Mouse (Mus musculus) myocyte (in vitro differentiated cells): ENCODE data around the gene Agpat4. TPM values are rescaled to one million over a fixed set of nuclear protein-coding genes. Genes with fewer than 3 reads are reported as not detected.

Experiments
- H3K27me3 ChIP-seq: one replicate; pipeline ENCODE4 v1.6.1; 2011; ENCODE audit not compliant: control insufficient read depth, insufficient read depth, insufficient read length
- H3K36me3 ChIP-seq: one replicate; pipeline ENCODE4 v1.6.1; 2011; ENCODE audit not compliant: control insufficient read depth, insufficient read depth
- H3K4me2 ChIP-seq: one replicate; pipeline ENCODE4 v1.6.1; 2011; ENCODE audit warnings: low read depth, control low read depth
- H3K4me3 ChIP-seq: one replicate; pipeline ENCODE4 v1.5.1; 2011; ENCODE audit warnings: mild to moderate bottlenecking, control low read depth, moderate library complexity
- H3K79me2 ChIP-seq: one replicate; pipeline ENCODE4 v1.6.1; 2011; ENCODE audit not compliant: control insufficient read depth, insufficient read depth
- H3ac ChIP-seq: one replicate; pipeline ENCODE4 v1.6.1; 2011; ENCODE audit not compliant: control insufficient read depth, insufficient read length
- CEBPB ChIP-seq: IDR thresholded peaks from 2 replicates; pipeline ENCODE4 v1.6.1; 2011; ENCODE audit warnings: mild to moderate bottlenecking, moderate library complexity; ENCODE audit not compliant: poor library complexity, insufficient read depth, severe bottlenecking
- E2F4 ChIP-seq: IDR thresholded peaks from one replicate; pipeline ENCODE4 v1.6.1; 2011; ENCODE audit warnings: mild to moderate bottlenecking, control low read depth, moderate library complexity; ENCODE audit not compliant: insufficient read depth
- MAX ChIP-seq: IDR thresholded peaks from one replicate; pipeline ENCODE4 v1.6.1; 2011; ENCODE audit warnings: low read depth, mild to moderate bottlenecking, control low read depth
- MYOD1 ChIP-seq, 3 experiments: IDR thresholded peaks; one replicate each; pipeline ENCODE4 v1.6.1; 2011; ENCODE audit warnings: control low read depth in 2 of 3, low read depth in 2 of 3, mild to moderate bottlenecking in 2 of 3, moderate library complexity in 1 of 3; ENCODE audit not compliant: insufficient read length in 2 of 3, control insufficient read depth in 1 of 3
- MYOG ChIP-seq, 3 experiments: IDR thresholded peaks; one replicate each; pipeline ENCODE4 v1.6.1; 2011; ENCODE audit warnings: control low read depth in 2 of 3, low read depth in 2 of 3, mild to moderate bottlenecking in 2 of 3; ENCODE audit not compliant: insufficient read length in 2 of 3, control insufficient read depth in 1 of 3, insufficient read depth in 1 of 3
- POLR2A ChIP-seq: IDR thresholded peaks from one replicate; pipeline ENCODE4 v1.6.1; 2011; ENCODE audit warnings: low read depth, mild to moderate bottlenecking, control low read depth, moderate library complexity; ENCODE audit not compliant: insufficient read length
- POLR2AphosphoS2 ChIP-seq: IDR thresholded peaks from one replicate; pipeline ENCODE4 v1.6.1; 2011; ENCODE audit warnings: low read depth, control low read depth; ENCODE audit not compliant: insufficient read length
- REST ChIP-seq: IDR thresholded peaks from one replicate; pipeline ENCODE4 v1.6.1; 2011; ENCODE audit warnings: mild to moderate bottlenecking, control low read depth, moderate library complexity; ENCODE audit not compliant: insufficient read depth, insufficient read length
- SRF ChIP-seq: IDR thresholded peaks from one replicate; pipeline ENCODE4 v1.6.1; 2011; ENCODE audit warnings: low read depth; ENCODE audit not compliant: control insufficient read depth, insufficient read length
- TCF12 ChIP-seq: IDR thresholded peaks from one replicate; pipeline ENCODE4 v1.6.1; 2011; ENCODE audit warnings: mild to moderate bottlenecking, control low read depth; ENCODE audit not compliant: poor library complexity, insufficient read depth, severe bottlenecking
- TCF3 ChIP-seq: IDR thresholded peaks from one replicate; pipeline ENCODE4 v1.6.1; 2011; ENCODE audit warnings: low read depth, control low read depth; ENCODE audit not compliant: insufficient read length
- USF1 ChIP-seq: IDR thresholded peaks from one replicate; pipeline ENCODE4 v1.6.1; 2011; ENCODE audit warnings: low read depth, mild to moderate bottlenecking, control low read depth, moderate library complexity
- polyA plus RNA-seq: library from polyadenylated mRNA; unstranded; fragments of >200 nt; fragmentation: generic; extraction: Trizol; gene quantifications from one replicate; pipeline ENCODE4 v1.2.1, GENCODE M21; 2012; ENCODE audit warnings: missing spikeins

Agpat4 gene
- polyA plus RNA-seq, 1 experiment, result 35.8 TPM

DNA sequence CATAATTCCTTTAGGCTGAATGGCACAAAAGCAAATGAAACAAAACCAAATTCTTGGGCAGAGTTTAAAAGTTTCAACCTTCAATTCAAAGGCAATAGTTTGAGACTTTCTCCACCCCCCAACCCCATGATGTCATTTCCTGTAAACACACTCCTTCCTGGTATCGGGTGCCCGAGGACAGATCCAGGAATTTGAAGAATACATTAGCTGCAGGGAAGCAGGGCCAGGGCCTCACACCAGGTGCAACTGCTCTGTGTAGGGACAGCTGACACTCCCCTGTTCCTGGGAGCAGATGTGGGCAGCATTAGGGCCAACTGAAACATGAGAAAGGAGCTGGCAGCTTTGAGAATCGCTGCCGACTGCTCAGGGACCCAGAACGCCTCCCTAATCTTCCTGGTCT, 76.6 kb downstream of the Agpat4 start:
- H3K36me3 ChIP-seq, result peaks cover 12% of the 10 kb centered on the region
- no peak overlapping the region for H3K4me3 ChIP-seq
- peak overlapping the region; percentile 37 for H3K4me2 ChIP-seq

DNA sequence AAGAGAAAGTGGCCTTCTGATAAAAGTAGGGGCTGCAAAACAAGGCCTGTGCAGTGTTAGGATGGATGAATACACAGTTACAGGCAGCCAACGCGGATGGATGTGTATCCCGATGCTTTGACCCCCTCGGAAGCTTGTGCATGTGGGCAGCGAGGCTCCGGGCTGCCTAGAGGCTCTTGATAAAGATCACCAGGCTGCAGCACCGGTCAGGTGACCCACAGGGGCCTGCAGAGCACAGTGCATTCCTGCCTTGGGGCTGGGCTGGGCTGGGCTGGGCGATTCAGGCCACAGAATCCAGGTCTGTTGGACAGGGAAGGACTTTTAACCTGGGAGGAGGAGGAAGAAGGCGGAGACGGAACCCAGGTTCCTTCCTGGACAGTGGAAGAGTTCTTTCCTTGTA, 77.1 kb downstream of the Agpat4 start:
- TF ChIP-seq REST (no peak), POLR2A (no peak), MYOG (IDR thresholded peaks at IDR 0.05; ENCODE audit: control insufficient read depth in 1 of 3, insufficient read depth in 1 of 3, insufficient read length in 2 of 3, low read depth in 2 of 3) (peak in 1 of 3 experiments; percentile 51)
- H3K27me3 ChIP-seq, result no peaks in the 10 kb centered on the region
- peak overlapping the region; percentile 18 for H3K4me2 ChIP-seq

More for the DNA sequence above, 76.6 kb downstream of the Agpat4 start:
- TF ChIP-seq TCF3 (peak; percentile 95), MYOD1 (IDR thresholded peaks at IDR 0.05; ENCODE audit: control insufficient read depth in 1 of 3, insufficient read length in 2 of 3, low read depth in 2 of 3) (peak; percentile 55 to 98 (median 96)), E2F4 (no peak), MYOG (IDR thresholded peaks at IDR 0.05; ENCODE audit: control insufficient read depth in 1 of 3, insufficient read depth in 1 of 3, insufficient read length in 2 of 3, low read depth in 2 of 3) (peak; percentile 86 to 99 (median 93)), POLR2AphosphoS2 (no peak), TCF12 (peak; percentile 88)
- Histone ChIP-seq H3K27me3 (no peaks in the 10 kb centered on the region), H3ac (no peak overlapping the region), H3K79me2 (no peaks in the 10 kb centered on the region)

DNA sequence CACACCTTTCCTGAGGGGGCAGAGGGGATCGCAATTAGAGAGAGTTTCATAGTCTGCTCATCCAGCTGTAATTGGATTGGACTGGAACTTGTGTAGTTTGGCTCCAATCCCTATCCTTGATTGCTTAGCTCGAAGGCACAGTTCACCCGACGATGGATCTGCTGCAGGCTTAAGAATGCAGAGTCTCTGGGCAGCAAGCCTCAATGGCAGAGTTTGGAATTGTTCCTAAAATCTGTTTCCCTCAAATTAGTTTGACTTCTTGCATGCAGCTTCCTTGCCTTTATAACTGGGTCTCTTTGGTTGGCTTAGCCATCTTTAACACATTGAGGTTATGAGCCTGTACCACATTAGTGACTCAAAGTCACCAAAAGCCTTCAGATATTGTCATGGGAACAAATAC, 81.4 kb downstream of the Agpat4 start:
- TF ChIP-seq MAX, result no peak
- no peak for TF ChIP-seq POLR2A
- TF ChIP-seq REST, result no peak
- Histone ChIP-seq H3K4me3 (no peak overlapping the region), H3K27me3 (no peaks in the 10 kb centered on the region), H3K36me3 (peaks cover 12% of the 10 kb centered on the region), H3ac (no peak overlapping the region), H3K79me2 (no peaks in the 10 kb centered on the region), H3K4me2 (no peak overlapping the region)

More for the DNA sequence above, 77.1 kb downstream of the Agpat4 start:
- peaks cover 12% of the 10 kb centered on the region for H3K36me3 ChIP-seq
- H3ac ChIP-seq, result no peak overlapping the region
- no peaks in the 10 kb centered on the region for H3K79me2 ChIP-seq
- H3K4me3 ChIP-seq, result no peak overlapping the region

DNA sequence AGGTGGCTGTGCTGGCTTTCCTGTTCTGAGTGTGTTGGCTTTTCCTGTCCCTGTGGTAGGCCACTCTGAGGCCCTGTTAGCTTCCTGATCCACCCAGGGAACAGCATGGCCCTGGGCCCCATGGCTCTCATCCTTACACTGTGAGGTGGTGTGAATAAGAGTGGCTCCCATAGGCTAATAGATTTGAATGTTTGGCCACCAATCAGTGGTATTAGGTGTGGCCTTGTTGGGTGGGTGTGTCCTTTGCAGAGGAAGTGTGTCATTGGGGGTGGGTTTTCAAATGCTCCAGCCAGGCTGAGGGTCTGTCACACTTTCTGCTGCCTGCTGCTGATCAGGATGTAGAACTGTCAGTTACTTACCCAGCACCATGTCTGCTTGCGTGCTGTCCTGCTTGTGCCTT, 82.6 kb downstream of the Agpat4 start:
- Histone ChIP-seq H3K4me2 (no peak overlapping the region), H3K4me3 (no peak overlapping the region), H3ac (no peak overlapping the region), H3K27me3 (no peaks in the 10 kb centered on the region), H3K79me2 (no peaks in the 10 kb centered on the region), H3K36me3 (peaks cover 12% of the 10 kb centered on the region)
- no peak for TF ChIP-seq SRF
- TF ChIP-seq E2F4, result no peak
- TF ChIP-seq REST, result no peak
- TF ChIP-seq MAX, result no peak
- TF ChIP-seq MYOG (IDR thresholded peaks at IDR 0.05; ENCODE audit: control insufficient read depth in 1 of 3, insufficient read depth in 1 of 3, insufficient read length in 2 of 3, low read depth in 2 of 3), result no peak
- no peak for TF ChIP-seq POLR2AphosphoS2
- TF ChIP-seq MYOD1 (IDR thresholded peaks at IDR 0.05; ENCODE audit: control insufficient read depth in 1 of 3, insufficient read length in 2 of 3, low read depth in 2 of 3), result no peak
- TF ChIP-seq USF1, result no peak
- TF ChIP-seq TCF12, result no peak
- TF ChIP-seq POLR2A, result no peak
- TF ChIP-seq TCF3, result no peak
- TF ChIP-seq CEBPB, result no peak

DNA sequence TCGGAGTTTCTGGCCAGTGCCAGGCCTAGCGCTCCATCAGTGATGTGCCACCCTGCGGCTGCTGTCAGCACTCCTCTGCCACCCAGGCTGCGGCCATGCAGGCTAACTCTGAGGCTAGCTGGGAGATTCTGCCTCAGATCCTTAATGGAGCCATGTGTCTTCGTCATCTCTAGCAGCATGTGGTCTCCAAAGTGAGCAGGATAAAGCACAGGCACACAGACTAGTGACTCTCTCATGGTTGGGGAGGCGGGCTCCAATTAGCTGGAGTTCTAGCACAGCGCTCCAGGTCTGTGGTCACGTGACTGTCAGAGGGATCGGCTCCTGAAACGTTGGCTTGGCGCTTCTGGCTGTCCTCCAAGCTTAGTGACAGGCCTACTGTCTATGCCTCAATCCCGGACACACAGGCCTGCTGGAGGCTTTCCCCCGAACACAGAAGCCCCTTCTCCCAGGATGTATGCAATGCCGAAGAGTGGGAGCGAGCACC, 85.0 kb downstream of the Agpat4 start:
- H3K4me3 ChIP-seq, result no peak overlapping the region
- H3K79me2 ChIP-seq, result no peaks in the 10 kb centered on the region
- no peak overlapping the region for H3K4me2 ChIP-seq
- H3K27me3 ChIP-seq, result no peaks in the 10 kb centered on the region
- TF ChIP-seq E2F4 (no peak), MAX (no peak), TCF3 (no peak), REST (no peak), CEBPB (no peak), SRF (no peak), MYOD1 (IDR thresholded peaks at IDR 0.05; ENCODE audit: control insufficient read depth in 1 of 3, insufficient read length in 2 of 3, low read depth in 2 of 3) (no peak), TCF12 (no peak), MYOG (IDR thresholded peaks at IDR 0.05; ENCODE audit: control insufficient read depth in 1 of 3, insufficient read depth in 1 of 3, insufficient read length in 2 of 3, low read depth in 2 of 3) (no peak), USF1 (no peak), POLR2A (no peak), POLR2AphosphoS2 (no peak)
- H3K36me3 ChIP-seq, result peaks cover under 1% of the 10 kb centered on the region
- no peak overlapping the region for H3ac ChIP-seq
